Mouse (Mus musculus) kidney, adult 9 months (tissue): ENCODE measurements around the gene Dnajc10.

Experiments
- DNase-seq: peaks from one replicate; pipeline ENCODE4 v3.0.0; 2022

Dnajc10 gene

GRCm38 (mm10) chr2:80354531-80354930 is 39.3 kb downstream of the Dnajc10 start:
- DNase-seq, result no peak

- peak; percentile 11 for DNase-seq
Measured at GRCm38 (mm10) chr2:80356656-80357231, 41.5 kb downstream of the Dnajc10 start.

DNA sequence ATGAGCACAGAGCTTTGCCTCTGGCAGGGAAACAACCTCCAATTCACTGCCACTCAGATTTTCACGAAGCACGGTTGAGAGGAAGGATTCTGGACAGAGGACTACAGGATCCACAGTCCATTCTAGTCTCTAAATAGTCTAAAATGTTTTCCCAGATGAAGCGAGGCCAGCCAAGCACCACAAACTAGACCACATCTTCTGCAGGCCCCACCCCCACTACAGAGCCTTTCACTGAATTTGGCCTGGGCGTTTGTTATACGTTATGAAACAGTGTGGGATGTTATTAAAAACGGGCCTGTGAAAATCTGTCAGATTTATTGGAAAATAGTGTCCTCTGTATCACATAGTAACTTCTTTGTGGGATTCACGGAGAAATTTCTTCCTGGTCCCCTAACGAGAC is 56.2 kb downstream of the Dnajc10 start:
- no peak for DNase-seq

GRCm38 (mm10) chr2:80374892-80375291 is 59.6 kb downstream of the Dnajc10 start:
- DNase-seq, result no peak

DNA sequence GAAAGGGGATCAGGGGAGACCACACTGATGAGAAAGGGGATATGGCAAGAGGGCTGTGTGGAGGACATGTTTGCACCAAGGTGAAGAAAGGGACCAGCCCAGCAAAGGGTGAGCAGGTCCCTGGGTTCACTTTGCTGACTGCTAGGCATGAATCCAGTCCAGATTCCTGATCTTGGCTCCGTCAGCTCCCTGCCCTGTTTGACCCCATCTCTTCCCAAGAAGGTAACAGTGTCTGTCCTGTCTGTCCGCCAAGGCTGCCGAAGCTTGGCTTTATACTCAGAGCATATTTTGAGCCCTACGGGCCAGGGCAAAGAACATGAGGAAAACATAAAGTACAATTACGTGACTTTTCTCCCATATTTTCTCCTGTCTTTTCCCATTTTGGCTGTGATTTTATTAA is 64.6 kb downstream of the Dnajc10 start:
- DNase-seq, result no peak

DNA sequence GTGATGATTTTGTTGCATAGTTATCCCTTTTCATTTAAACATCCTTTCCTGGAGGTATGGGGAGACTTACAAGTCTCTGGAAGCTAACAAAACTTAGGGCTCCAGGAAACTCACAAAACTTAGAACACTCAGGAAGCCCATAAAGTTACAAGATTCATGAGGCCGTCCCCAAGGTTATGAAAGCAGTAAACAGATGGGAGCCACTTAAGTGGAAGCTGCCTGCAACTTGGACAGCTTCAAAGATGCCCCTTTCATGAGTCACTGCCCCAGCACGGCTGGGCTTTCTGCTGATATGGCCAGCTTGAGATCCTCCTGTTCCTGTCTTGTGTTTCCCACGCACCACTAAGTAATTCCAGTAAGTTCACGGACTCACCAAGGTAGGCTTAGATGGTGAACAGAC is 69.2 kb downstream of the Dnajc10 start:
- DNase-seq, result no peak

DNA sequence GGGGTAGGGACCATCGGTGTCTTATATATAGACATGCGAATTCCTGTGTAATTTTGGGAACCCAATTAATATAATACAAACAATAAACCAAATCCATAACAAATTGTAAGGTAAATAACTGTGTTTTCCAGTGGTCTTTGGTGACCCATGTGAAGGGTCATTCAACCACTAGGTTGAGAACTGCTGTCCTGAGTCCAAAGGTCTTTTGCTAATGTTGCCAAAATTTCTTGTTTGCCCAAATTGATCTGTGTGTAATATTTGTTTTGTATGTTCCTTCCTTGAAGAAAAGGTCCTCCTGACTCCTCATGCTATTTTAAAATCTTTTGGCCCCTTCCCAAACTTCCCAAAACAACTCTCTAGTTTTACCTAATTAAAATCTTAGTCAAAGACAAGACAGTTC is 71.0 kb downstream of the Dnajc10 start:
- DNase-seq, result peak; percentile 15

- DNase-seq, result no peak
Measured at GRCm38 (mm10) chr2:80387668-80388067, 72.4 kb downstream of the Dnajc10 start.

DNA sequence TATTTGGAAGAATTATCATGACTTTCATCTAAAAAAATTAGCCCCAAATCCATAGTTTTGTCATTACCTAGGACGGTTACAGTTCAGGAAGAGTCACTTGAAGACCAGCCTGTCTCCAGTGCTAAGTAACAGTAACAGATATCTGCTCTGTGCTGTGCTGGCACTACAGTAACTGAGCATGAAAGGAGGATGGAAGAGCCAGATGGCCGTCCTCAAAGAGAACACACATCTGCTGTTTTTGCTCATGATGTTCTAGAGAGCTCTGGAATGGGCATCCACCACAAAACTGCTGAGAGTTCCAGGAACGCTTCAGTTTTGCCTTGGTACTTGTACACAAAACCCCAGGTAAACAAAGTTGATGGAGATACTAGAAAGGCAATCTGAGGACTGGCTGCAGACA is 73.1 kb downstream of the Dnajc10 start:
- no peak for DNase-seq

DNA sequence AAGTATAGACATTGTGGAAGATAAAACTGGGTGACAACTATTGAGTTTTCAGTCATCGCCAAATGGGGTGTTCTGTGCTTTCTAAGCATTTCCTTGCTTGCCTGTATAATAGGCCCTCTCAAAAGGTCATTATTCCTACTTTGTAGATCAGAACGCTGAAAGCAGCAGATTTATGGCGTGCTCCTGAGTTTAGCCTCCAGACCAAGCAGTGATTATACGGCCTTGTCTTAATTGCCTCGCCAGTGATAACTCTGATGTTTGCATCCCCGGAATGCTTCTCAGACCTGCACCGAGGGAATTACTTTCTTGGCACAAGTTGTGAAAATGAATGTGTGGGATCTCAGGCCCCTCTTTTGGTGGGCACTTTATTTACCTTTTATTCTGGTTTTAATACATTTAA is 80.8 kb downstream of the Dnajc10 start:
- no peak for DNase-seq

DNA sequence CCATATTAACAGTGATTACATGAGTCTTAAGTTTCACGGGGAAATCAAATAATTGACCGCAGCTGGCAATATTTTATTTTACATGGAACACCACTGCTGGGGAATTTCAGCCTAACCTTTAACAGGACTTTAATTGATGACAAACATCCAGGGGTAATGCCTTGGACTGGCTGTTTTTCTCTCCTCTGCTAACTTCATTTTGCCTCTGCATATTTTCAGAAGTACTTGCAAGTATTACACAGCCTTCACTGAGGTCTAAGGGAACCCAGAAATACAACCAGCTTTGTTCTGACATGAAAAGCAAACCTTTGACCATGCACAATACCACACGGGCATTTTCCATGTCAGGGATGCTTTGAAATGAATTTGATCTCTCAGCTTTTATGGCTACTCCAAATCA is 81.6 kb downstream of the Dnajc10 start:
- DNase-seq, result no peak

GRCm38 (mm10) chr2:80398595-80399099 is 83.4 kb downstream of the Dnajc10 start:
- DNase-seq, result no peak
